Mouse (Mus musculus): ENCODE measurements around the gene Selenoh. TPM values are rescaled to one million over a fixed set of nuclear protein-coding genes. Genes with fewer than 3 reads are reported as not detected.

Gene Selenoh
- 10 to 100 TPM; 24.1 to 33.6 (median 28.4) TPM for total RNA-seq (2022)

DNA sequence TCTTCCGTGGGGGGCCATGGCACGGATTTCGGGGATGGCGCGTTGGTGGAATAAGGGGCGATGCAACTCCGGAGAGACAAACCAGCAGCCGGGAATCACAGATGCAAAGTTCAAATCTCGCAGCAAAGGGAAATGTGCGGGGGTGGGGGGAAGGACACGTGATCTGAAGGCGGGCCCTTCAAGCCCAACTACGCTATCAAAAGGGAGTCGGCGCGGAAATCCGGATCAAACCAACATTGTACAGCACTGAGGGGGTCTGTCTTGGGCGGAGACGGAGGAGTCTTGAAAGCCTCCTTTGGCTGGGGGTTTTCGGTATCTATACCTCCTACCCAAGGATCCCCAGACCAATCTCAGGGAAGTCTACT, at the start of gene Selenoh:
Gene Selenoh (minus strand): TSS at position 202 of the 365 bp plus-strand sequence.
- peak; percentile 86 for DNase-seq (ENCODE audit: low spot score in 2 of 2)

DNA sequence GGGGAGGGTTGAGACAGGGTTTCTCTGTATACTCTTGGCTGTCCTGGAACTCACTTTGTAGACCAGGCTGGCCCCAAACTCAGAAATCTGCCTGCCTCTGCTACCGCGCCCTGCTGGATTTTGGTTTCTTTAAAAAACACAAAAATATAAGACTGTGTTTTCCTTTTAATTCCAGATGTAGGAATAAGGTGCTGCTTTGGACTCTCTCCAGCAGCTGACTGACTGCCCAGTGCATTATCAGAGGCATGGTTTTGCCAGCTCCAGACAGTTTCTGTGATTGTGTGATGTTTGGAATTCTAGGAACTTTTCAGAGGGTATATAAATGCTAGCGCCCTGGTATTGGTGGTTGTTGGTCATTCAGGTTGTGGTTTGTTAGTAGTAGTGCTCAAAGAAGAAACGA, 46.8 kb upstream of the Selenoh start:
- no peak for DNase-seq (ENCODE audit: low spot score in 2 of 2)

DNA sequence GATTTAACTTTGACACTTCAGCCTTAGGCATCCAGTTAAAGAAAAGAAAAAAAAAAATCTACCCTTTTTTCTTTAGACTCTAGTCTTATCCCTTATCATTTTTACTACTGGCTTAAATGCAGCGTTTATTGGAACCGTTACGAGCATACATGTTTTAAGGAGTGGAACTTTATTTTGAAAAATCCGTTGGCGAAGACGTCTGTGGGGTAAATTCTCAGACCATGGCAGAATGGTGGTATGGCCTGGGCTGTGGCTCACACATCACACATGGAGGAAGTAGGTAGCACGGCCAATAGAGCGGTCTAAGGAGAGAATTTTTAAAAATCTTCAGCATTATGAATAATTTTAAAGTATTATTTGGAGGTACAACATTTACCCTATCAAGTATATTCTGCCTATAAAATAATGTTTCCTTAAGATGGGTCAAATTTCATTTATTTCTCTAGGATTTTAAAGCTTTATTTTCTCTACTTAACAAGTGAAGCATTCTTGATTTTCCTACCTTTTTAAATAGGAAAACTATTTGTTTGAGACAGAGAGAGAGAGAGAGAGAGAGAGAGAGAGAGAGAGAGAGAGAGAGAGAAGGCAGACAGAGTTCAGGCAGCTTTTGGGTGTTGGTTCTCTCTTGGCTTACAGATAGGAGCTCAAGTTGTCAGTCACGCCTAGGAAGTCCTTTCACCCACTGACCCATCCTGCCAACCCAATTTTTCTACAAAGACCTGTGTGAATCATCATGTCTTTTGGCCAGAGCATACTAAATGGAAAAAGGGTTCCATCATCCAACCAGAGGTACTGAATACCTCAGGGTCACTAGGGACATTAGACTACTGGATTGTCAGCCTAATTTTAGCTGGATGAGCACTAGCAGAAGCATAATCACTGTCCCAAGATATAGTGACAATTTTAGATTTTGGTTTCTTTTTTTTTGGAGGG, 46.1 kb upstream of the Selenoh start:
- no peak for DNase-seq (ENCODE audit: low spot score in 2 of 2)

DNA sequence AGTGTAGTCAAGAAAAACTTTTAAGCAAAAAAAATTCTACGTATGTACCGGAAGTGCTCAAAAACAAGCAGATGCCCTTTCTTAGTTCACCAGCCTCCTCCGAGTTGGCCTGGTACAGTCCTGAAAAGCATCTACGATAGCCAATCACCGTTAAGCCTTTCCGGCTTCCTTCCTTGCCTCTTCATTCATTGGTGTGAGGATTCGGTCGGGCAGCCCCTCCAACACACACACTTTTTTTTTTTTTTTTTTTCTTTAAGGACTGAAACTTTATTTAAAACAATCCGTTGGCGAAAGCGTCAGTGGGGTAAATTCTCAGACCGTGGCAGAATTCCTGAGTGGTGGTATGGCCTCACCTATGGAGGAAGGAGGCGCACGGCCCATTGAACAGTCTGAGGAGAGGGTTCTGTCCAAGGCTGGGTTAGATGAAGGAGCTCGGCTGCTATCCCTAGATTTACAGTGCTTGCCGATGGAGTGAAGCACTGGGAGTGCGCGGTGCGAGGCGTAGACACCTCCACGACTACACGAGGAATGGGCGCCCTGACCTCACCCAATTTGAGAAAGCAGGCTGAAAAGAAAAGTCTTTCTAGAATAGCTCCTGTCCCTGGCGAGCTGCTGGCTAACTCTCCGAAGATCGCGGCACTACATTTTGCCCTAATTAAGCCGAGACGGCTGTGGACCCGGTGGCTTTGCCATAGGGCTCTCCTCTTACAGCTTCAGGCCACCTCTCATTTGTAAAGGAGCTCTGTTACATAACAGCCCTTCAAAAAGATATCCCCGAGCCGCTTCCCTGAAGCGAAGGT, 45.2 kb upstream of the Selenoh start:
- DNase-seq (ENCODE audit: low spot score in 2 of 2): peak; percentile 67 to 95

DNA sequence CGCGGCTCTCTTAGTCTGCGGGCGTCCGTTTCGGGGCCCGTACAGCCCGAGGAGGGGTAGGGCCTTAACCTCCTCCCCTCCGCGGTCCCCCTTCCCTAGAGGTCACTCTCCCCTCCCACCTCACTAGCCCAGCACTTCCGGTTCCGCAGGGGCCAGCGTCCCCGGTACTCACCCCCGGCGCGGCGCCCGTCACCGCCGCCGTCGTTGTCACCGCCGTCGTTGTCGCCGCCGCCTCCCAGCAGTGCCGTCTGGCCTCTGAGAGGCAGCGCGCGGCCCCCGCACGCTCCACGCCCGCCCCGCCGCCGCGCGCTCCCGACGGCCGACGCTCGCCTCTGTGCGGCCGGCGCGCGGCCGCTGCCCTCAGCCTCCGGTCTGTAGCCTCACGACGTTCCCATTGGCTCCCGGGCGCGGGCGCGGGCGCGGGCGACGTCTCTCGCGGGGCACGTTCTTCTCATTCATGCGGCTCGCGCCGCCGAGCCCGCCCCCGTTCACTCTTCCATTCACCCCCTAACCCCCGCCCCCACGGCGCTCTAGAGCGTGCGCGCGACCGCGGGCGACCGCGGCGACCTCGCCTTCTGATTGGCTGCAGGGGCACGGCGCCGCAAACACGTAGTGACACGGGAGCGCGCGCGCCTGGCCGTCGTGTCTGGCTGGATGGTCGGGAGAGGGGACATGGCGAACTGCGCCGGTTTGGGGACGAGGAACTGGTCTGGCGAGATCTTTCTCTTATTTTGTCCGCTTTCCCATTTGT, 44.4 kb upstream of the Selenoh start, which contains the start of gene Zdhhc5:
Gene Zdhhc5 (minus strand): TSS at position 370 of the 751 bp plus-strand sequence.
- DNase-seq (ENCODE audit: low spot score in 2 of 2): peak; percentile 96 to 99

DNA sequence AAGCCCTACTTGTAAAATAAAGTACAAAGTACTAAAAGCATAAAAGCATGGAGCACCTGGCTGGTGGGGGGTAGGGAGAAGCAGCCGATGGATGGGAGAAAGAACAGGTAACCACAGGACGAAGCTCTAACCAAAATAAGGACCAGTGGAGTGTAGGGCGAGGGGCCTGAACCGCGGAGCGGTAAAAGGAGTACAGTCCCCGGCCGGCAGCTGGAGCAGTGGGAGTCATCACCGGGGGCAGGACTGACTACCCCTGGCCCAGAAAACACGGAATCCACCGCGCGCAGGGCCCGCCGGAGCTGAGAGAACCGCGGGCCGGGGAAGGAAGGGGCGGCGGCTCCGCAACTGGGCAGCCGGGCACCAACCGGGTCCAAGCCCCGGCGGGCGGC, 43.8 kb upstream of the Selenoh start:
- peak in 1 of 2 experiments; percentile 33 for DNase-seq (ENCODE audit: low spot score in 2 of 2)

DNA sequence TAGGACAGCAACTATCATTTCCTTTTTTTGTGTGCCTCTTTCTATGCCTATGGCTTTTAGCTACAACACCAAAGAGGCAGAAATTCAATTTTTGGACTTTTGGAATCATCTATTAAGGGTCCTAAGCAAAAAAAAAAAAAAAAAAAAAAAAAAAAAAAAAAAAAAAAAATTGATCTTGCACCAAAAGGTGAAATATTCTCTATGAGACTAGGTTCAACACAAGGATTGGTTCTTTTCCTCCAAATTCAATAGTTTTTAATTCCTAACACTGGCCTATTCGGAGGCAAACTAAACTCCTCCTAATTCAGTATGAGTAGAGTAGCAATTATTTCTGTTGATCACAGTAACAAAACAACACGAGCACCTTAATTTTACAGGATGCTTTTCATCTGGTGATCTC, 41.3 kb upstream of the Selenoh start:
- no peak for DNase-seq (ENCODE audit: low spot score in 2 of 2)

DNA sequence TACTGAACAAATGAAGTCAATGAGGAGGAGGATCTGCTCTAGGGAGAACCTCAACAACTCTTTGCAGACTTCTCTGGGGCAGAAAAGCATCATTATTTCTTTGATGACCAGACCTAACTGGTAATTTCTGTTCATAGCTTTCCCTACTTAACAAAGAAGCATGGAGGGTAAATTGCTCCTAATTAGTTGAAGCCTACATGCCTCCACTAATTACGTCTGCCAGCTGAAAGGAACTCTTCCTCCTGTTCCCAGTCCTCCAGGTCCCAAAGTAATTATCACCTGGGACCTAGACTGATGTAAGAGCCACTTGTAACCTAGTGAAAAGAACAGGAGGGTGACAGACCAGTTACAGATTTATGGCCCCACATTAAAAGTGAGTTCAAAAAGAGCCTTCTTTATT, 37.0 kb upstream of the Selenoh start:
- DNase-seq (ENCODE audit: low spot score in 2 of 2): no peak

DNA sequence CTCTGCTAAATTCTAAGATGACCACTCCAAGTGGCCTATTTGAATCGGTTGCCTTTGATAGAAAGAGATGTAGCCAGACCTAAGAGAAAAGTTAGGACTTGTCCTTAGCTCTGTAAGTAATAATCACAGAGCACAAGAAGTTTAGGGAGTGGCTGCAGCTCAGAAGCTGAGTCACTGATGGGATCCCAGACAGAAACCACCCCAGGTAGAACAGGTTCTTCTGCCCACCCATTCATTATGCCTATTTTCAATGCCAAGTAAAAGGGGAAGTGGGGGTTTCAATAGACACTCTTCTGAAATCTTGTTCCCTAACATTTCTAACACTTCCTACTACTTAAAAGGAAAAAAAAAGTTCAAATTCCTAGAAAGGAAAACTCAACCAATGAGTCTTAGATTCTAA, 34.7 kb upstream of the Selenoh start:
- DNase-seq (ENCODE audit: low spot score in 2 of 2): no peak

DNA sequence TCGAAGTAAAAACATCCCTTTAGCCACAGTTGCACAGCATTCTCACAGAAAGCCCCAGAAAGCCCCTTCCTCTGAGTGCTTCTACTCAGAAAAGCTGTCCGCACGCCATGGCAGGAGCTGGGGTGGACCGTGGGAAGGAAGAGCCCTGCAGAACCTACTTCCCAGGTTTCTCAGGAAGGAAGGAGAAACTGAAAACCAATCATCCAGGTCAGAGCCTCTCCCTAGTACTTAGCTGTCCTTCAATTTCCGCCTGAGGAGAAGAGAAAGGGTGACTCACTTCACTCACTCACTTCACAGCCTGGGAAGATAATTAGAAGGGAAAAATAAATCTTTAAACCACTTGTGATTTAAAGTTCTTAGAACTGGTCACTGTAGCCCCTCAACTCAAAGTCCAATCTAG, 33.8 kb upstream of the Selenoh start:
- no peak for DNase-seq (ENCODE audit: low spot score in 2 of 2)

DNA sequence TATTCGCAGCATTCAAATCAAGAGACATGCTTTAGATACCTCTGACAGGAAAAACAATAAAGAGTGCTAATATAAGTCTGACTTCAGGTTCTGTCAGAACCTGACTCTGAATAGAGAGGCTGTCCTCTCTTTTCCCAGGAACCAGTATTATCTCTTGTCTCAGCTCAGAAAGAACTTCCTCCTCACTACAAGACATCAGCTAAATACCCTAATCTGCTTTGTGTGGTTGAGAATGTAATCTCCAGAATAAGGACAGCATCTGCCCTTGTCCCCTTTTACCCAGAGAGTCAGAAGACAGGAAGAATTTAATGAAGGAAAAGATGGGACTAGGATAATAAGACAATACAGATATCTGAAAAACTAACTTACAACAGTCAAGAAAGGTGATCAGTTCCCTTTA, 32.9 kb upstream of the Selenoh start:
- DNase-seq (ENCODE audit: low spot score in 2 of 2): no peak

DNA sequence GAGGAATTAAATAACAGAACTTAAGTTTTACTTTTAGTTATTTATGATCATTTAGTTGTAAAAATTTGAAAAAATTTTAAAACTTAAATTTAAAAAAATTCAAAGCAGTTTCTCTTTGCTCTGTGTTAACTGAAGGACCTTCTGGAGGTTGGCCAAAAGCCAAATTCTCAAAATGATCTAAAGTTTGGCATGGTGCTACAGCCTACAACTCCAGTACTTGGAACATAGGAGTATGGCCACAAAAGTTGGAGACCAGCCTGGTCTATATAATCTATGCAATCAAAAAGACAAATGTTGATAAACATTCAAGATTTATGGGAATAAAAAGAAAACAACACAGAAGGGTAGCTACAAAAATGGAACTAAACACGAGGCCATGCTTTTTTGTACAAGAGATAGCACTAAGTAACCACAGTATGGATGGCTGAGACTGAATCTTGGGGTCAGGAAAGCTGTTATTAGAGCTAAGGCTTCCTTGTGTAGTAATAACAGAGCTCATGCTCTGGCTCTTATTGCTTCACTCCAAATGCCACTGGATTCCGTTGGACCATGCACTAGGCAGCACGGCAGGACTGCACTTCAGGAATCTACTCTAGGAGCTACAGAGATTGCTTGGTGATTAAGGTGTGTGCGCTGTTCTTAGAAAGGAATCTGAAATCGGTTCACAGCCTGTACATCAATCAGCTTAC, 24.6 kb upstream of the Selenoh start:
- no peak for DNase-seq (ENCODE audit: low spot score in 2 of 2)

DNA sequence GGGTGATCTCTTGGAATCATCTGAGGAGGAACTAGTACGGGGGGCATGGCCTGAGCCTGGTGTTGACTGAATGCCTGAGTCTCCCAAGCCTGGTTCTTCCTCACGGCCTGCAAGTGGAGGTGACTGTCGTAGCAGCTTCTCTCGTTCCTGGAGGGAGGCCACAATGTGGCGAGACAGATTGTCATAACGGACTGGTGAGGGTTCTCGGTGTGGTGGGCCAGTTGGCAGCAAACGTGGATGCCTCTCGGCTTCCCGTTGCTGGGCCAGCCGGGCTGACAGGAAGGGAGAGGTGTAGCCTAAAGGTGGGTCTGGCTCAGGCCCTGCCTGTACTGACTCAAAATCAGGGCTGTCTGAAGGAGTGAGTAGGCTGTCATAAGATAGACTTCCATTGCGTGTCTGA, 19.5 kb upstream of the Selenoh start:
- no peak for DNase-seq (ENCODE audit: low spot score in 2 of 2)

DNA sequence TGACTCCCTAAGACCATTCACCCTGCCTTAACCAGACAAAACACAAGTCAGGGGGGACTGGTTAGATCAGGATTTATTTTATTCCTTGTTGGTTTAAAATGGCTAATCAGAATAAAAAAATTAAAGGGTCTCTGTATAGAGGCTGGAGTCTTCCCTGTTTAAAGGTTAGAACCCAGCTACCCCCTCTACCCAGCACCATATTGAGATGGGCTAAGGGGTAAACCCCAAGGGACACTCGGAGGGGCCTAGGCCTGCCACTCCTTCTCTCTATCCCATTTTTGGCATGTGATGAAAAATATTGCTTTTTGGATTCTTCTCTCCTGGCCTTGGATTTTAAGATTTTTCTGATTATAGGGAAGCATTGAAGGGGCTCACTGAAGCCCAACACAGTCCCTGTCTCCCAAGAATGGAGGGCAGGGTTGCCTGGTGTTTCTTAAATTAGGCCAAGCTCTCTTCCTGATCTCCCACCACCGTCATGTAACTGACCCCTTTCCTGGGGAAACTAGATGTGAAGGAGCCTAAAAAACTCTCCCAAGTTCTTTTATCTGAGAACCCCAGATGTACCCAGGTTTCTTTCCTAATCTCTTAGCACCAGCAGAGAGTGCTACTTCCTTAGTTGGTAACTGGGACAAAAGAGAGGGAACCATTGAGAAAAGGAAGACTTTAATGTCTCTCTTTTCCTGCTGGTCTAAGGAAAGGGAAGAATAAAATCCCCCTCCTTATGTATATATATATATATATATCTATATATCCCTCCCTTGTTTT, 17.7 kb upstream of the Selenoh start:
- no peak for DNase-seq (ENCODE audit: low spot score in 2 of 2)

DNA sequence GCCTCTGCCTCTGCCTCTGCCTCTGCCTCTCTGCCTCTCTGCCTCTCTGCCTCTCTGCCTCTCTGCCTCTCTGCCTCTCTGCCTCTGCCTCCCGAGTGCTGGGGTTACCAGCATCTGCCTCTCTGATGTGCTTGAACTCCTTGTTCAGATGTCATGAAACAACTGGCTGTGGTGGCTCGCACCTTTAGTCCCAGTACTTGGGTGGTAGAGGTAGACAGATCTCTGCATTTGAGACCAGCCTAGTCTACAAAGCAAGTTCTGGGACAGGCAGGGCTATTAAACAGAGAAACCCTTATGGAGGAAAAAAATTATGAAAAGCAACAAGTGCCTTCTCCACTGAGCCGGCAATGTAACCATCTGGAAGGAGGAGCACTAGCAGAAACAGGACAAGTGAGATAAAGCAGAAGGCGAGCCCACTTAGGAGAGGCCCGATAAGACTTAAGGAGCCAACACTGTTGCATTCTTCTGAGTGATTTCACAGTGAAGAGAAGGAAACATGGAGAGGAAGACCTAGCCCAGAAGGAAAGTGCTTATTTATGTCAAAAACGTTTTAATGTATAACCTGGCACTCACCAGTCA, 12.1 kb upstream of the Selenoh start:
- DNase-seq (ENCODE audit: low spot score in 2 of 2): no peak

DNA sequence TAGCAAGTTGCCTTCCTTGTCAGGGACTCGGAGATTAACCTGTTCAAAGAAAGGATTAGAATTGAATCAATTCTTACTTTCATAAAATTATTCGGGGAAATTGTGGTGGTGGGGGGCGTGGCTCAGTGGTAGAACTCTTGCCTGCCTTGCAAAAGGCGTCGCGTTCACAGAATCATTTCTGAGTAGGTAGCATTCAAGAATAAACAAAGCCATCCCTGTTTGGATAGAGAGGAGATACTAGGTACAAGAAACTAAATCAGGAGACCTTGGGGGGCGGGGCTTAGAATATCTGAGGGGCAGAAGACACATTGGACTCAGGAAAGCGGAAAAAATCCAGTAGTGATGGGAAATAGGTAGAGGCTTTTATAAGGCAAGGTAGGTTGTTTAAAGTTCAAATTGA, 8.4 kb upstream of the Selenoh start, which contains the start of gene Tmx2:
Gene Tmx2 (minus strand): TSS at position 125 of the 400 bp plus-strand sequence.
- no peak for DNase-seq (ENCODE audit: low spot score in 2 of 2)

DNA sequence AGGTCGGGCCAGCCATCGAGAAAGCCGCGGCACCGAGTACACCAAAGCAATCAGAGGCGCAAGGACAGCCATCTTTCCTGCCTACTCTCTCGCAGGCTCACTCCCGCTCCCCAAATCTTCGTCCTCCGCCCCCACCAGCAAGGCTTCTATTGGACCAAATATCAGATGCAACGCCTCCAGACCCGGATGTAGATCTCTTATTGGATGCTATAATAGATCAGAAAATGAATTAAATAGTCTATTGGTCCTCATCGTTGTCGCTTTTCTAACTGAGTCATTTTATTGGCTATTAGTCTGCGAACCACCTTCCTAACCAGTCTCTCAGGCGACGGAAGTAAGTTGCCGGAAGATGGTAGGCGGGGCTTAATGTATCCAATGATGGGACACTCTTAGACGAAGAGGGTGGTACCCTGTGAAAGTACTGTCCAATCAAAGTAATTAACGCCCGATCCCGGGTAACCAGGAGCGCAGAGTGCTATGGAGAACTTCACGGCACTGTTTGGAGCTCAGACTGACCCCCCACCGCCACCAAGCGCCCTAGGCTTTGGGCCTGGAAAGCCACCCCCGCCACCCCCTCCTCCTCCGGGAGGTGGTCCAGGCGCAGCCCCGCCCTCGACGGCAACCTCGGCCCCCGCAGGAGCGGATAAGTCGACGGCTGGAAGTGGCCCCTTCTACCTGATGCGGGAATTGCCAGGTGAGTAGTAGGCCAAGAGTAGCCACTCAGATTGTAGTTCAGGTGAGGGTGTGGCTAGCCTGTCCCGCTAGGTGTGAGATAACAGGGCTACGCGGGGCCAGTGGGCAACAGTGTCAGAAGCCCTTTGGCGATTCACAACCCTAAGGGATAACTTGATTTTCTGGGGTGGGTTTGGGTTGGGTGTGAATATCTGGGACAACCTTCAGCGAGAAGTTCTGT, 7.7 kb upstream of the Selenoh start, which contains the start of the genes Gm28635 and Med19:
Gene Gm28635 (minus strand): TSS at position 74 of the 913 bp plus-strand sequence.
Gene Med19 (plus strand): TSS at position 435 of the 913 bp plus-strand sequence.
- peak; percentile 95 to 98 for DNase-seq (ENCODE audit: low spot score in 2 of 2)

DNA sequence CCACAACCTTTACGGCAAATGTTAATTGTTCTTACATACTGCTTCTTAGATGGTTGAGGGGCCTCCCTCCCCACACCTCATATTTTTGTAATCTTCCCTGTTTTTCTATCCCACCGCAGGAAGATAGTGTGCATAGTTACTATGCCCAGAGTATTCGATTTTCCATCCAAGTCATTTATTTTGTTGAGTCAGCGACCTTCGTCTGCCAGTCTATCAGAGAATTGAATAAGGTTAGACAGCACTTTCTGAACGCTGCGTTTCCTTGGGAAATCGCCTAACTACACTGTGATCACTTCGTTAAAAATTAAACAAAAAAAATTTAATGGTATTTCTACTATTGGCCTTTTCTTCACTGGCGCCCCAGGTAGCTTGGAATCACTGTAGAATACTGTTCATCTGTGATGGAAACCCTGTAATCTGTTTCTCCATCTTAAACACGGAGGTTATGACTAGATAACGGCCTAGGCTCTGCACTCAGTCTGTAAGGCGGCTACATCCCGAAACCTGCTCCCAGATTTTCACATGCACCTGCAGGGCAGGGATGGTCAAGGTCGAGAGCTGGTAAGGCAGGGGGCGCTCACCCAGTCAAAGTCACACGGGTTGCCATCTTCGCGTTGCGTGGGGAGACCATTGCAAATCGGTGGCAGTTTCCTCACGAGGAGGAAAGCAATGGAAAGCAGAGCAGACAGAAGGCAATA, 6.8 kb upstream of the Selenoh start:
- DNase-seq (ENCODE audit: low spot score in 2 of 2): no peak

Data from layer of hippocampus, adult 8-10 months (tissue).